ENCODE assay signal across 9 mouse cellular contexts in genomic region chr9:67077658-67078319, GRCm38 (mm10). TPM values are rescaled to one million over a fixed set of nuclear protein-coding genes. Genes with fewer than 3 reads are reported as not detected.
DNase-seq lines count a peak whose midpoint lies in the region; ATAC-seq and TF ChIP-seq lines count a peak whose summit lies in the region.
"Had no signal": no experiment of that assay in that cellular context is flagged by ENCODE, and none has a peak within 500 bp of the region (broad histone marks: within the 10 kb centered on the region; RNA-seq: fewer than 3 reads in every experiment).

No protein-coding gene starts in this region.

- H3K27me3 ChIP-seq in lung, embryonic 14.5 days (ENCODE audit: insufficient read depth, low read length), result no peaks in the 10 kb centered on the region
- H3K27me3 ChIP-seq in embryonic facial prominence, embryonic 15.5 days, result no peaks in the 10 kb centered on the region
- H3K27me3 ChIP-seq in stomach, postnatal 0 days (ENCODE audit: control insufficient read depth, insufficient read depth, low read length), result no peaks in the 10 kb centered on the region
- no peaks in the 10 kb centered on the region for H3K27me3 ChIP-seq in midbrain, embryonic 11.5 days (ENCODE audit: control insufficient read depth, insufficient read depth, low read length)

- no peaks in the 10 kb centered on the region for H3K9me3 ChIP-seq in lung, embryonic 14.5 days (ENCODE audit: low read depth, low read length)
- H3K9me3 ChIP-seq in embryonic facial prominence, embryonic 15.5 days (replicated peaks), result no peaks in the 10 kb centered on the region
- H3K9me3 ChIP-seq in stomach, postnatal 0 days (ENCODE audit: control insufficient read depth, low read length), result no peaks in the 10 kb centered on the region
- no peaks in the 10 kb centered on the region for H3K9me3 ChIP-seq in midbrain, embryonic 11.5 days (ENCODE audit: control insufficient read depth, low read length)

- no peak overlapping the region for H3K9ac ChIP-seq in lung, embryonic 14.5 days
- H3K9ac ChIP-seq in embryonic facial prominence, embryonic 15.5 days, result no peak overlapping the region
- no peak overlapping the region for H3K9ac ChIP-seq in stomach, postnatal 0 days (ENCODE audit: low read length)
- H3K9ac ChIP-seq in midbrain, embryonic 11.5 days (ENCODE audit: low read length), result no peak overlapping the region

- no peak for TF ChIP-seq EP300 in stomach, postnatal 0 days (optimal IDR thresholded peaks at IDR 0.05)

- no peak for TF ChIP-seq CTCF in lung, embryonic 14.5 days (IDR thresholded peaks at IDR 0.05; ENCODE audit: low read depth)
- peak; percentile 24 for TF ChIP-seq CTCF in stomach, postnatal 0 days (IDR thresholded peaks at IDR 0.05; ENCODE audit: low read depth)

- H3K27ac ChIP-seq in lung, embryonic 14.5 days (ENCODE audit: low read depth), result peak overlapping the region; percentile 76
- H3K27ac ChIP-seq in embryonic facial prominence, embryonic 15.5 days (replicated peaks), result no peak overlapping the region; the same call in 1 of the 2 replicates
- H3K27ac ChIP-seq in stomach, postnatal 0 days (replicated peaks), result peak overlapping the region; percentile 65
- no peak overlapping the region for H3K27ac ChIP-seq in midbrain, embryonic 11.5 days (ENCODE audit: low read depth, low read length)

- peak; percentile 76 for ATAC-seq in lung, embryonic 14.5 days (ENCODE audit: insufficient read depth)
- ATAC-seq in embryonic facial prominence, embryonic 15.5 days (ENCODE audit: insufficient number of reproducible peaks, low FRiP score, low TSS enrichment, low read depth), result peak; percentile 57
- ATAC-seq in stomach, postnatal 0 days (ENCODE audit: low FRiP score, low TSS enrichment), result peak; percentile 82
- ATAC-seq in midbrain, embryonic 11.5 days (ENCODE audit: low FRiP score), result no peak

- peaks cover 2% of the 10 kb centered on the region for H3K4me1 ChIP-seq in lung, embryonic 14.5 days (ENCODE audit: insufficient read depth)
- H3K4me1 ChIP-seq in embryonic facial prominence, embryonic 15.5 days, result peaks cover 20% of the 10 kb centered on the region
- 0 out of 2 replicates have a peak, but pooled peaks cover 2% of the 10 kb centered on the region for H3K4me1 ChIP-seq in stomach, postnatal 0 days (replicated peaks; ENCODE audit: control insufficient read depth, insufficient read depth)
- no peaks in the 10 kb centered on the region for H3K4me1 ChIP-seq in midbrain, embryonic 11.5 days (ENCODE audit: control insufficient read depth, insufficient read depth, low read length)

- WGBS in lung, embryonic 14.5 days, result 7% methylated on average over 8 of the region's 8 CpGs
- WGBS in embryonic facial prominence, embryonic 15.5 days, result 23% methylated on average over 8 of the region's 8 CpGs
- 22% methylated on average over 8 of the region's 8 CpGs for WGBS in stomach, postnatal 0 days
- 25% methylated on average over 8 of the region's 8 CpGs for WGBS in midbrain, embryonic 11.5 days

- H3K36me3 ChIP-seq in lung, embryonic 14.5 days (ENCODE audit: insufficient read depth), result no peaks in the 10 kb centered on the region
- H3K36me3 ChIP-seq in embryonic facial prominence, embryonic 15.5 days, result no peaks in the 10 kb centered on the region
- H3K36me3 ChIP-seq in stomach, postnatal 0 days (ENCODE audit: control insufficient read depth, insufficient read depth, low read length), result no peaks in the 10 kb centered on the region
- no peaks in the 10 kb centered on the region for H3K36me3 ChIP-seq in midbrain, embryonic 11.5 days (ENCODE audit: control insufficient read depth, insufficient read depth, low read length)

- peak overlapping the region; percentile 20; the same call in 1 of the 2 replicates for H3K4me2 ChIP-seq in lung, embryonic 14.5 days
- no peak overlapping the region for H3K4me2 ChIP-seq in embryonic facial prominence, embryonic 15.5 days (replicated peaks)
- no peak overlapping the region for H3K4me2 ChIP-seq in stomach, postnatal 0 days (replicated peaks; ENCODE audit: low read depth)
- no peak overlapping the region for H3K4me2 ChIP-seq in midbrain, embryonic 11.5 days

- DNase-seq in lung, embryonic 14.5 days, result peak; percentile 53
- no peak for DNase-seq in lung, postnatal 10 days
- DNase-seq in kidney, postnatal 25 days, result peak; percentile 31 to 64
- peak; percentile 54 for DNase-seq in stomach, postnatal 0 days (ENCODE audit: low spot score)
- no peak for DNase-seq in spleen, postnatal 4 days (ENCODE audit: low spot score in 2 of 2)
- no peak for DNase-seq in midbrain, embryonic 11.5 days (ENCODE audit: low spot score, missing footprints)
- DNase-seq in right cerebral cortex, postnatal 10 days (ENCODE audit: low spot score in 2 of 2), result no peak
- DNase-seq: thymus, postnatal 36 days had no signal

- no peak overlapping the region for H3K4me3 ChIP-seq in lung, embryonic 14.5 days (ENCODE audit: low read depth, low read length)
- no peak overlapping the region for H3K4me3 ChIP-seq in embryonic facial prominence, embryonic 15.5 days (replicated peaks)
- H3K4me3 ChIP-seq in stomach, postnatal 0 days (ENCODE audit: low read depth, low read length), result no peak overlapping the region
- H3K4me3 ChIP-seq in midbrain, embryonic 11.5 days (ENCODE audit: low read depth, low read length), result no peak overlapping the region

RNA-seq across cellular contexts. Expression of gene Tpm1, which starts 28.6 kb away (rescaled TPM):
- polyA plus RNA-seq in lung, embryonic 14.5 days (2014; fragmentation: Nextera tagmentation; extraction: Ambion mirVana), result 635 and 725 TPM in 2 replicates
- 870 and 880 TPM in 2 replicates for polyA plus RNA-seq in embryonic facial prominence, embryonic 15.5 days (2015; fragmentation: Nextera tagmentation; extraction: Ambion mirVana)
- 1,738 and 2,538 TPM in 2 replicates for polyA plus RNA-seq in stomach, postnatal 0 days (2015; fragmentation: Nextera tagmentation; extraction: Ambion mirVana)
- 298 and 333 TPM in 2 replicates for polyA plus RNA-seq in midbrain, embryonic 11.5 days (2014; fragmentation: Nextera tagmentation; extraction: Ambion mirVana)

Comparison
In these comparisons a context has a peak if more than half of its experiments do, and no peak if none do; other contexts are left out.
1. DNase-seq: peak in lung, embryonic 14.5 days (single experiment), kidney, postnatal 25 days (2 of 2) and stomach, postnatal 0 days (single experiment); none in lung, postnatal 10 days (single experiment), spleen, postnatal 4 days (0 of 2), midbrain, embryonic 11.5 days (single experiment) and right cerebral cortex, postnatal 10 days (0 of 2).
2. H3K27ac ChIP-seq: peak in lung, embryonic 14.5 days (single experiment) and stomach, postnatal 0 days (single experiment); none in embryonic facial prominence, embryonic 15.5 days (single experiment) and midbrain, embryonic 11.5 days (single experiment).